Mouse (Mus musculus): ENCODE results near the gene Trim27. TPM values are rescaled to one million over a fixed set of nuclear protein-coding genes. Genes with fewer than 3 reads are reported as not detected.

Gene Trim27
- polyA plus RNA-seq, 1 experiment from 2014 or later = 140 TPM

DNA sequence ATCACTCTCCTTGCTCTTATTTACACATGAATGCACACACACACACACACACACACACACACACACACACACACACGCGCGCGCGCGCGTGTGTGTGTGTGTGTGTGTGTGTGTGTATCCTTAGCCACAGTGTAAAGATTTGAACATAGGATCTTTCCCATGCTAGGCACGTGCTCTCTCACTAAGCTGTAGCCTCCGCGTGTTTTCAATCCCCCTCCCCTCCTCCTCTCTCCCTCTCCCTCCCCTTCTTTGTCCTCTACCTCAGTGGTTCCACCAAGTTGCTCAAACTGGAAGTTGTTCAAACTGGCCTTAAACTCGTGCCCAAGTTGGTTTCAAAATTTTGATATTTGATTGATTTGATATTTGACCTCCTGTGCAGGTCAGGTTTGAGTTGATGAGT, 2.5 kb upstream of the Trim27 start:
- Histone ChIP-seq H3K9me3 (no peaks in the 10 kb centered on the region), H3K4me1 (peaks cover 21% of the 10 kb centered on the region), H3K4me2 (replicated peaks) (no peak overlapping the region)

GRCm38 (mm10) chr13:21177657-21178056, 1.6 kb upstream of the Trim27 start:
- H3K27ac ChIP-seq = no peak overlapping the region
- H3K4me2 ChIP-seq (replicated peaks) = no peak overlapping the region
- no peak overlapping the region for H3K4me3 ChIP-seq
- WGBS = 62% methylated on average over 5 of the region's 5 CpGs
- H3K27me3 ChIP-seq = no peaks in the 10 kb centered on the region
- no peaks in the 10 kb centered on the region for H3K9me3 ChIP-seq
- peaks cover 12% of the 10 kb centered on the region for H3K36me3 ChIP-seq
- H3K9ac ChIP-seq = no peak overlapping the region
- H3K4me1 ChIP-seq = peaks cover 27% of the 10 kb centered on the region
- ATAC-seq (ENCODE audit: low FRiP score, low read depth) = no peak

More for the DNA sequence above, 2.5 kb upstream of the Trim27 start:
- no peaks in the 10 kb centered on the region for H3K27me3 ChIP-seq
- H3K4me3 ChIP-seq = no peak overlapping the region
- H3K27ac ChIP-seq = no peak overlapping the region
- ATAC-seq (ENCODE audit: low FRiP score, low read depth) = no peak
- 71% methylated on average over 11 of the region's 11 CpGs for WGBS
- no peak overlapping the region for H3K9ac ChIP-seq
- peaks cover 2% of the 10 kb centered on the region; the same call in 1 of the 2 replicates for H3K36me3 ChIP-seq

- H3K9me3 ChIP-seq = no peaks in the 10 kb centered on the region
- peak overlapping the region; percentile 99; the same call in 1 of the 2 replicates for H3K4me3 ChIP-seq
- 83% methylated on average over 5 of the region's 5 CpGs for WGBS
- peaks cover 24% of the 10 kb centered on the region for H3K4me1 ChIP-seq
- ATAC-seq (ENCODE audit: low FRiP score, low read depth) = no peak
- H3K36me3 ChIP-seq = peaks cover 19% of the 10 kb centered on the region
- H3K27me3 ChIP-seq = no peaks in the 10 kb centered on the region
- H3K27ac ChIP-seq = no peak overlapping the region
- peak overlapping the region; percentile 83 for H3K4me2 ChIP-seq (replicated peaks)
- peak overlapping the region; percentile 2; the same call in 1 of the 2 replicates for H3K9ac ChIP-seq
Measured at GRCm38 (mm10) chr13:21178364-21178763, 881 bp upstream of the Trim27 start.

- peaks cover 31% of the 10 kb centered on the region for H3K4me1 ChIP-seq
- peak; percentile 96 for ATAC-seq (ENCODE audit: low FRiP score, low read depth)
- H3K4me2 ChIP-seq (replicated peaks) = peak overlapping the region; percentile 83
- H3K27ac ChIP-seq = peak overlapping the region; percentile 97
- no peaks in the 10 kb centered on the region for H3K9me3 ChIP-seq
- H3K36me3 ChIP-seq = peaks cover 34% of the 10 kb centered on the region
- peak overlapping the region; percentile 99 for H3K4me3 ChIP-seq
- under 1% methylated on average over 69 of the region's 80 CpGs for WGBS
- H3K27me3 ChIP-seq = no peaks in the 10 kb centered on the region
- H3K9ac ChIP-seq = peak overlapping the region; percentile 96
Measured at GRCm38 (mm10) chr13:21179724-21180550, 692 bp downstream of the Trim27 start.

- WGBS = under 1% methylated on average over 69 of the region's 71 CpGs
- Histone ChIP-seq H3K4me2 (replicated peaks) (peak overlapping the region; percentile 83), H3K27me3 (no peaks in the 10 kb centered on the region), H3K36me3 (peaks cover 43% of the 10 kb centered on the region), H3K9ac (peak overlapping the region; percentile 96), H3K4me1 (peaks cover 37% of the 10 kb centered on the region), H3K27ac (peak overlapping the region; percentile 97), H3K4me3 (peak overlapping the region; percentile 99), H3K9me3 (no peaks in the 10 kb centered on the region)
- peak; percentile 30; the same call in 1 of the 2 replicates for ATAC-seq (ENCODE audit: low FRiP score, low read depth)
Measured at GRCm38 (mm10) chr13:21180551-21181530, 1.6 kb downstream of the Trim27 start.

GRCm38 (mm10) chr13:21181996-21182395, 2.8 kb downstream of the Trim27 start:
- Histone ChIP-seq H3K9ac (peak overlapping the region; percentile 96), H3K36me3 (peaks cover 55% of the 10 kb centered on the region), H3K27ac (no peak overlapping the region; the same call in 1 of the 2 replicates), H3K27me3 (no peaks in the 10 kb centered on the region), H3K4me1 (peaks cover 37% of the 10 kb centered on the region), H3K4me2 (replicated peaks) (peak overlapping the region; percentile 83), H3K4me3 (peak overlapping the region; percentile 99), H3K9me3 (no peaks in the 10 kb centered on the region)
- ATAC-seq (ENCODE audit: low FRiP score, low read depth) = no peak
- WGBS = 73% methylated on average over 7 of the region's 7 CpGs

DNA sequence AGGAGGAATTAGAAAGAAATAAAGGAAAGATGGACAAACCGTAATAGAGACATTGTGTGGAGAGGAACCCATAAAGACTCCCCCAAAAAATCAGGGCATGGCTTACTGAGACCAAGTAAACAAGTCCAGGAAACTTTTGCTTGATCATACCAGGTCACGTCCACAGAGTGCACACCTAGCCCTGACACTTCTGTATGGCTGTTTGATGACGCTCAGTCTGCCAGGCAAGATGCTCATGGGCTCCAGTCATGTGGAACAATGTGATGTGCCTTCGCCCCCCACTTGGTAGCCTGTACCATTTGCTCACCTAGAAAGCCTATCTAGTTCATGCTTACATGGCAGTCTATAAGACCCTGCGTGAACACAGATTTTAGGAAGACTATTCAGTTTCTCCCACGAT, 3.8 kb downstream of the Trim27 start:
- Histone ChIP-seq H3K4me1 (peaks cover 37% of the 10 kb centered on the region), H3K27ac (no peak overlapping the region), H3K27me3 (no peaks in the 10 kb centered on the region), H3K4me3 (no peak overlapping the region), H3K9me3 (no peaks in the 10 kb centered on the region), H3K9ac (no peak overlapping the region), H3K4me2 (replicated peaks) (no peak overlapping the region), H3K36me3 (peaks cover 66% of the 10 kb centered on the region)
- ATAC-seq (ENCODE audit: low FRiP score, low read depth) = no peak
- WGBS = 92% methylated on average over 6 of the region's 6 CpGs

- H3K4me3 ChIP-seq = no peak overlapping the region
- no peak overlapping the region for H3K9ac ChIP-seq
- ATAC-seq (ENCODE audit: low FRiP score, low read depth) = no peak
- H3K9me3 ChIP-seq = no peaks in the 10 kb centered on the region
- H3K4me2 ChIP-seq (replicated peaks) = no peak overlapping the region
- no peaks in the 10 kb centered on the region for H3K27me3 ChIP-seq
- H3K4me1 ChIP-seq = peaks cover 35% of the 10 kb centered on the region
- peaks cover 72% of the 10 kb centered on the region for H3K36me3 ChIP-seq
- 92% methylated on average over 7 of the region's 7 CpGs for WGBS
- no peak overlapping the region for H3K27ac ChIP-seq
Measured at GRCm38 (mm10) chr13:21183661-21184060, 4.4 kb downstream of the Trim27 start.

DNA sequence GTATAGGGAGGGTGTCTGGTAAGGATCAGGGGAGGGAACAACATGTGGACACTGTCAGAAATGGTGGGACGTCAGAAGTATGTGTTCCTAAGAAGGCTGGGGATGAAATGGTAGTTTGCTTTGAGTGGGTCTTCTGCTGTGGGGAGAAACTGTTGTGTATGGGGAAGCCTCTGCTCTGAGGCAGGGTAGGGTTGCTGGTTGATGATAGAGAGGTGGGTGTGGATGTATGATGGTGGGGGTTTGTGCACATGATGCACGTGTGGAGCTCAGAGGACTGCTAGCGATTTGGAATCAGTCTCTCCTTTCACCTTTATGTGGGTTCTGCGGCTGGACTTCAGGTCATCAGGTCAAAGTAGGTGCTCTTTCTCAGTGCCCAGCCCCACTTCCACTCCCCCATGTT, 6.3 kb downstream of the Trim27 start:
- ATAC-seq (ENCODE audit: low FRiP score, low read depth) = no peak
- no peak overlapping the region for H3K27ac ChIP-seq
- H3K36me3 ChIP-seq = peaks cover 90% of the 10 kb centered on the region
- no peaks in the 10 kb centered on the region for H3K27me3 ChIP-seq
- H3K9me3 ChIP-seq = no peaks in the 10 kb centered on the region
- H3K4me2 ChIP-seq (replicated peaks) = no peak overlapping the region
- H3K4me3 ChIP-seq = no peak overlapping the region
- 91% methylated on average over 4 of the region's 4 CpGs for WGBS
- H3K9ac ChIP-seq = no peak overlapping the region
- peaks cover 30% of the 10 kb centered on the region for H3K4me1 ChIP-seq

- no peak for ATAC-seq (ENCODE audit: low FRiP score, low read depth)
- Histone ChIP-seq H3K4me1 (no peaks in the 10 kb centered on the region), H3K36me3 (peaks cover 50% of the 10 kb centered on the region), H3K4me2 (replicated peaks) (no peak overlapping the region), H3K27ac (no peak overlapping the region), H3K27me3 (no peaks in the 10 kb centered on the region), H3K4me3 (no peak overlapping the region), H3K9ac (no peak overlapping the region), H3K9me3 (no peaks in the 10 kb centered on the region)
- WGBS = 85% methylated on average over 10 of the region's 10 CpGs
Measured at GRCm38 (mm10) chr13:21195406-21196228, 16.4 kb downstream of the Trim27 start.

GRCm38 (mm10) chr13:21197721-21198120, 18.5 kb downstream of the Trim27 start:
- H3K4me3 ChIP-seq = no peak overlapping the region
- no peak overlapping the region for H3K27ac ChIP-seq
- H3K9ac ChIP-seq = no peak overlapping the region
- no peaks in the 10 kb centered on the region for H3K4me1 ChIP-seq
- whole genome bisulfite sequencing = 75% methylated on average over 5 of the region's 5 CpGs
- no peak overlapping the region for H3K4me2 ChIP-seq (replicated peaks)
- no peak for ATAC-seq (ENCODE audit: low FRiP score, low read depth)
- H3K9me3 ChIP-seq = no peaks in the 10 kb centered on the region
- H3K36me3 ChIP-seq = peaks cover 31% of the 10 kb centered on the region
- no peaks in the 10 kb centered on the region for H3K27me3 ChIP-seq
